Mouse (Mus musculus) spleen, postnatal 4 days (tissue): ENCODE results near the gene Gm10112.

Source experiments
- DNase-seq, 2 experiments: peaks; one replicate each; pipeline ENCODE4 v3.0.0; 2022; ENCODE audit warnings: low spot score in 2 of 2

Gene Gm10112

GRCm38 (mm10) chrX:111168040-111168439 is at the start of gene Gm10112:
Gm10112 (plus strand) TSS chrX:111168340.
- DNase-seq, result no peak

GRCm38 (mm10) chrX:111189574-111189973 is 21.4 kb downstream of the Gm10112 start:
- no peak for DNase-seq

- DNase-seq, result no peak
These were observed 28.2 kb downstream of the Gm10112 start for GRCm38 (mm10) chrX:111196376-111196775.

- no peak for DNase-seq
These were observed 42.1 kb downstream of the Gm10112 start for GRCm38 (mm10) chrX:111210225-111210624.
